8 mouse cellular contexts compared by ENCODE assay signal in genomic region chr1:182282091-182283075, GRCm38 (mm10). TPM values are rescaled to one million over a fixed set of nuclear protein-coding genes. Genes with fewer than 3 reads are reported as not detected.
A peak's percentile ranks its signal among the peaks of the same experiment; 100 is the strongest.
DNase-seq lines count a peak whose midpoint lies in the region; ATAC-seq and TF ChIP-seq lines count a peak whose summit lies in the region.

TSS of gene Degs1 (minus strand) at chr1:182282804.

- H3K9me3 ChIP-seq in embryonic facial prominence, embryonic 15.5 days (replicated peaks) = no peaks in the 10 kb centered on the region
- no peaks in the 10 kb centered on the region for H3K9me3 ChIP-seq in limb, embryonic 14.5 days (ENCODE audit: control insufficient read depth, low read length)
- H3K9me3 ChIP-seq in midbrain, postnatal 0 days (ENCODE audit: low read length) = no peaks in the 10 kb centered on the region

- H3K4me3 ChIP-seq in bone marrow, adult 2 months (replicated peaks; ENCODE audit: control insufficient read depth, low read depth, low read length) = peak within 1 kb of the TSS; percentile 89
- H3K4me3 ChIP-seq in embryonic facial prominence, embryonic 15.5 days (replicated peaks) = peak within 1 kb of the TSS; percentile 85
- peak within 1 kb of the TSS; percentile 87 for H3K4me3 ChIP-seq in limb, embryonic 14.5 days (replicated peaks; ENCODE audit: low read length)
- H3K4me3 ChIP-seq in midbrain, postnatal 0 days (ENCODE audit: low read depth, low read length) = peak within 1 kb of the TSS; percentile 89

- H3K4me2 ChIP-seq in embryonic facial prominence, embryonic 15.5 days (replicated peaks) = peak within 1 kb of the TSS; percentile 74
- H3K4me2 ChIP-seq in limb, embryonic 14.5 days (replicated peaks; ENCODE audit: low read depth, low read length, severe bottlenecking) = peak within 1 kb of the TSS; percentile 71
- peak within 1 kb of the TSS; percentile 91 for H3K4me2 ChIP-seq in midbrain, postnatal 0 days (ENCODE audit: low read depth, low read length, poor library complexity, severe bottlenecking)

- peak; percentile 82 for DNase-seq in 416B (ENCODE audit: low read depth)
- DNase-seq in heart, adult 8-10 months (ENCODE audit: low spot score) = peak; percentile 97
- peak; percentile 99 for DNase-seq in kidney, adult 9 months
- peak; percentile 93 for DNase-seq in limb, embryonic 14.5 days (ENCODE audit: low spot score)
- DNase-seq in midbrain, postnatal 0 days (ENCODE audit: low spot score) = peak; percentile 91
- peak; percentile 96 to 97 for DNase-seq in spleen, postnatal 14 days (ENCODE audit: low spot score in 2 of 2)

- H3K9ac ChIP-seq in embryonic facial prominence, embryonic 15.5 days = peak within 1 kb of the TSS; percentile 77
- peak within 1 kb of the TSS; percentile 90 for H3K9ac ChIP-seq in limb, embryonic 14.5 days (ENCODE audit: low read depth, low read length, severe bottlenecking)
- H3K9ac ChIP-seq in midbrain, postnatal 0 days (replicated peaks; ENCODE audit: low read length, poor library complexity, severe bottlenecking) = peak within 1 kb of the TSS; percentile 92

- peak; percentile 96 for TF ChIP-seq POLR2A in bone marrow, adult 2 months (IDR thresholded peaks at IDR 0.05; ENCODE audit: borderline replicate concordance, control insufficient read depth, low read depth, low read length)
- peak; percentile 93; the same call in 1 of the 2 replicates for TF ChIP-seq POLR2A in limb, embryonic 14.5 days (IDR thresholded peaks at IDR 0.05; ENCODE audit: borderline replicate concordance, extremely low read depth, insufficient read depth, insufficient read length)

- H3K27ac ChIP-seq in bone marrow, adult 2 months (ENCODE audit: control insufficient read depth, insufficient read depth, low read depth, low read length, poor library complexity) = peak within 1 kb of the TSS; percentile 94
- H3K27ac ChIP-seq in embryonic facial prominence, embryonic 15.5 days (replicated peaks) = peak within 1 kb of the TSS; percentile 88
- peak within 1 kb of the TSS; percentile 89 for H3K27ac ChIP-seq in limb, embryonic 14.5 days (replicated peaks; ENCODE audit: low read depth, low read length)
- peak within 1 kb of the TSS; percentile 84 for H3K27ac ChIP-seq in midbrain, postnatal 0 days (ENCODE audit: low read depth, low read length)

- under 1% methylated on average over 94 of the region's 94 CpGs for WGBS in bone marrow, adult 2 months
- WGBS in embryonic facial prominence, embryonic 15.5 days = under 1% methylated on average over 87 of the region's 94 CpGs
- WGBS in limb, embryonic 14.5 days = under 1% methylated on average over 65 of the region's 94 CpGs
- WGBS in midbrain, postnatal 0 days = under 1% methylated on average over 79 of the region's 94 CpGs

- no peak for TF ChIP-seq CTCF in bone marrow, adult 2 months (IDR thresholded peaks at IDR 0.05; ENCODE audit: control insufficient read depth, insufficient read depth, low read length)
- TF ChIP-seq CTCF in midbrain, postnatal 0 days (IDR thresholded peaks at IDR 0.05) = no peak

- peaks cover 6% of the 10 kb centered on the region for H3K4me1 ChIP-seq in bone marrow, adult 2 months (ENCODE audit: control insufficient read depth, insufficient read depth, low read length)
- H3K4me1 ChIP-seq in embryonic facial prominence, embryonic 15.5 days = peaks cover 23% of the 10 kb centered on the region
- peaks cover 21% of the 10 kb centered on the region for H3K4me1 ChIP-seq in limb, embryonic 14.5 days (ENCODE audit: control insufficient read depth, insufficient read depth, low read length)
- H3K4me1 ChIP-seq in midbrain, postnatal 0 days (ENCODE audit: insufficient read depth, low read length) = 0 out of 2 replicates have a peak, but pooled peaks cover 7% of the 10 kb centered on the region

- H3K27me3 ChIP-seq in embryonic facial prominence, embryonic 15.5 days = no peaks in the 10 kb centered on the region
- no peaks in the 10 kb centered on the region for H3K27me3 ChIP-seq in limb, embryonic 14.5 days (ENCODE audit: control insufficient read depth, insufficient read depth, low read length)
- no peaks in the 10 kb centered on the region for H3K27me3 ChIP-seq in midbrain, postnatal 0 days (ENCODE audit: insufficient read depth, low read length)

- H3K36me3 ChIP-seq in embryonic facial prominence, embryonic 15.5 days = peaks cover 20% of the 10 kb centered on the region
- peaks cover 21% of the 10 kb centered on the region for H3K36me3 ChIP-seq in limb, embryonic 14.5 days (ENCODE audit: control insufficient read depth, insufficient read depth, low read length)
- peaks cover 10% of the 10 kb centered on the region; the same call in 1 of the 2 replicates for H3K36me3 ChIP-seq in midbrain, postnatal 0 days (ENCODE audit: insufficient read depth, low read length)

- peak; percentile 91 for ATAC-seq in embryonic facial prominence, embryonic 15.5 days (ENCODE audit: insufficient number of reproducible peaks, low FRiP score, low TSS enrichment, low read depth)
- peak; percentile 91 for ATAC-seq in limb, embryonic 14.5 days (ENCODE audit: low FRiP score, low read depth)
- ATAC-seq in midbrain, postnatal 0 days (ENCODE audit: low FRiP score) = peak; percentile 91

RNA-seq across cellular contexts. Expression of gene Degs1, which starts in this region (rescaled TPM):
- polyA plus RNA-seq in bone marrow, adult 2 months (2011; ENCODE audit: insufficient read depth, insufficient read length, low replicate concordance, missing spikeins) = 31.0 and 74.3 TPM in 2 replicates
- polyA plus RNA-seq in embryonic facial prominence, embryonic 15.5 days (2015; fragmentation: Nextera tagmentation; extraction: Ambion mirVana) = 142 and 143 TPM in 2 replicates
- total RNA-seq in heart, adult 8-10 months (2022) = 10 to 100 TPM; 56.1 to 62.6 (median 60.4) TPM
- polyA plus RNA-seq in limb, embryonic 14.5 days (2012; rRNA removed) = 69.5 and 87.3 TPM in 2 replicates
- polyA plus RNA-seq in limb, embryonic 14.5 days (2014; fragmentation: Nextera tagmentation; extraction: Ambion mirVana) = 144 and 150 TPM in 2 replicates
- total RNA-seq in midbrain, postnatal 0 days (2014; rRNA removed) = 83.0 and 97.7 TPM in 2 replicates
- polyA plus RNA-seq in midbrain, postnatal 0 days (2015; fragmentation: Nextera tagmentation; extraction: Ambion mirVana) = 107 and 112 TPM in 2 replicates

Comparison
In these comparisons a context has a peak if more than half of its experiments do, and no peak if none do; other contexts are left out.
1. Peak in every context shown above with its lines: DNase-seq, ATAC-seq, H3K4me3 ChIP-seq and H3K27ac ChIP-seq.